Mouse (Mus musculus) midbrain, postnatal 0 days (tissue): ENCODE results near the gene Cfap43. TPM values are rescaled to one million over a fixed set of nuclear protein-coding genes. Genes with fewer than 3 reads are reported as not detected.

Source experiments
- ATAC-seq: fragments of 200-750 bp; cut with Nextera tagmentation; 2 replicates; pipeline ENCODE4 v1.8.0; 2017; ENCODE audit warnings: moderate number of reproducible peaks, mild to moderate bottlenecking, moderate TSS enrichment, moderate library complexity; ENCODE audit not compliant: low FRiP score
- DNase-seq: peaks from one replicate; pipeline ENCODE4 v3.0.0-alpha.2; 2015; ENCODE audit warnings: low spot score
- H3K27ac ChIP-seq: fragments of 300-500 bp; sonication (generic); 2 replicates; pipeline ENCODE4 v1.5.1; 2014; ENCODE audit warnings: low read depth, mild to moderate bottlenecking, low read length, mixed read lengths
- H3K27me3 ChIP-seq: fragments of 300-500 bp; sonication (generic); 2 replicates; pipeline ENCODE4 v1.6.1; 2014; ENCODE audit warnings: low read length, control low read depth, mixed read lengths; ENCODE audit not compliant: insufficient read depth
- H3K36me3 ChIP-seq: fragments of 300-500 bp; sonication (generic); 2 replicates; pipeline ENCODE4 v1.6.1; 2014; ENCODE audit warnings: low read length, control low read depth, mixed read lengths; ENCODE audit not compliant: insufficient read depth
- H3K4me1 ChIP-seq: fragments of 300-500 bp; sonication (generic); 2 replicates; pipeline ENCODE4 v1.6.1; 2014; ENCODE audit warnings: mild to moderate bottlenecking, control low read depth, antibody characterized with exemption, low read length, mixed read lengths; ENCODE audit not compliant: insufficient read depth
- H3K4me2 ChIP-seq: fragments of 300-500 bp; sonication (generic); 2 replicates; pipeline ENCODE4 v1.6.1; 2014; ENCODE audit warnings: low read depth, mild to moderate bottlenecking, low read length, mixed read lengths; ENCODE audit not compliant: poor library complexity, severe bottlenecking
- H3K4me3 ChIP-seq: fragments of 300-500 bp; sonication (generic); 2 replicates; pipeline ENCODE4 v1.5.1; 2014; ENCODE audit warnings: low read depth, mild to moderate bottlenecking, low read length, moderate library complexity
- H3K9ac ChIP-seq: fragments of 300-500 bp; sonication (generic); replicated peaks from 2 replicates; pipeline ENCODE4 v1.6.1; 2014; ENCODE audit warnings: mild to moderate bottlenecking, low read length, moderate library complexity, mixed read lengths; ENCODE audit not compliant: poor library complexity, severe bottlenecking
- H3K9me3 ChIP-seq: fragments of 300-500 bp; sonication (generic); 2 replicates; pipeline ENCODE4 v1.6.1; 2016; ENCODE audit warnings: low read length, control low read depth
- CTCF ChIP-seq: IDR thresholded peaks from 2 replicates; pipeline ENCODE4 v1.5.1; 2016; ENCODE audit warnings: antibody characterized with exemption, mild to moderate bottlenecking
- WGBS: fragments of 180-500 bp; shearing (Covaris S2); extraction: QIAGEN DNeasy Blood & Tissue Kit; methylation state at CpG from one replicate; pipeline ENCODE4 v1.1.7; 2014; 5-methylcytosine and 5-hydroxymethylcytosine counted together
- polyA plus RNA-seq: library from polyadenylated mRNA; unstranded; fragments of >200 nt; fragmentation: Nextera tagmentation; extraction: Ambion mirVana; gene quantifications from 2 replicates; pipeline ENCODE4 v1.2.1, GENCODE M21; 2015
- total RNA-seq: library from RNA; depleted of rRNA; stranded (reverse); fragments of >200 nt; gene quantifications from 2 replicates; pipeline ENCODE4 v1.2.3, GENCODE M21; 2014

The Cfap43 gene
- total and polyA plus RNA-seq, 2 experiments from 2014 or later: 2.6 to 4.2 TPM

- H3K27me3 ChIP-seq: no peaks in the 10 kb centered on the region
- no peak for DNase-seq
- H3K9ac ChIP-seq: no peak overlapping the region
- 95% methylated on average over 9 of the region's 9 CpGs for WGBS
- H3K27ac ChIP-seq: no peak overlapping the region
- no peaks in the 10 kb centered on the region for H3K9me3 ChIP-seq
- TF ChIP-seq CTCF: no peak
- H3K4me2 ChIP-seq: no peak overlapping the region
- ATAC-seq: no peak
- no peak overlapping the region for H3K4me3 ChIP-seq
- no peaks in the 10 kb centered on the region for H3K36me3 ChIP-seq
- H3K4me1 ChIP-seq: no peaks in the 10 kb centered on the region
Measured at GRCm38 (mm10) chr19:47754931-47755330, 164.2 kb downstream of the Cfap43 start.

- Histone ChIP-seq H3K4me1 (no peaks in the 10 kb centered on the region), H3K4me2 (no peak overlapping the region), H3K4me3 (no peak overlapping the region), H3K9me3 (no peaks in the 10 kb centered on the region), H3K27ac (no peak overlapping the region), H3K36me3 (no peaks in the 10 kb centered on the region), H3K9ac (no peak overlapping the region), H3K27me3 (no peaks in the 10 kb centered on the region)
- ATAC-seq: no peak
- no peak for DNase-seq
- WGBS: 88% methylated on average over 4 of the region's 4 CpGs
- no peak for TF ChIP-seq CTCF
Measured at GRCm38 (mm10) chr19:47753921-47754320, 165.2 kb downstream of the Cfap43 start.

DNA sequence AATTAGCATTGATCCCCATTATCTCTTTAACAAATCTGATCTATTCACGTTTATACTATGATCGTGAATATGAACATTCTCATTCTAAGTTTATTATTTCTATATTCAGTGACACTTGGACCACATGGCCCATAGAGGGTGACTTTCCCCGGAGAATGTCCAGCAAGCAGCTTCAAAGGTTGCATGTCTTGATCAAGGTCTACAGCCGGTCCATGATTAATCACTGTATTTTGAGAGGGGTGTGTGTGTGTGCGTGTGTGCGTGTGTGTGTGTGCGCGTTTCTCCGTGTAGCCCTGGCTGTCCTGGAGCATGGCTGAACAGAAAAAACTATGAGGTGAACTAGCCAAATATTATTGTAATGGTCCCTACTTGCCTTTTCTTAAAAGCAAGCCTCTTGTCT, 166.6 kb downstream of the Cfap43 start:
- H3K4me3 ChIP-seq: no peak overlapping the region
- no peak overlapping the region for H3K4me2 ChIP-seq
- DNase-seq (no peak), ATAC-seq (no peak)
- no peaks in the 10 kb centered on the region for H3K4me1 ChIP-seq
- TF ChIP-seq CTCF: no peak
- no peaks in the 10 kb centered on the region for H3K36me3 ChIP-seq
- no peak overlapping the region for H3K27ac ChIP-seq
- no peaks in the 10 kb centered on the region for H3K9me3 ChIP-seq
- H3K9ac ChIP-seq: no peak overlapping the region
- no peaks in the 10 kb centered on the region for H3K27me3 ChIP-seq
- WGBS: 95% methylated on average over 9 of the region's 9 CpGs

- Histone ChIP-seq H3K9me3 (no peaks in the 10 kb centered on the region), H3K27me3 (no peaks in the 10 kb centered on the region), H3K9ac (no peak overlapping the region), H3K36me3 (no peaks in the 10 kb centered on the region), H3K4me2 (no peak overlapping the region), H3K4me1 (no peaks in the 10 kb centered on the region), H3K4me3 (no peak overlapping the region), H3K27ac (no peak overlapping the region)
- ATAC-seq (no peak), DNase-seq (no peak)
- WGBS: 12% methylated on average over 5 of the region's 5 CpGs
- no peak for TF ChIP-seq CTCF
Measured at GRCm38 (mm10) chr19:47750391-47750790, 168.7 kb downstream of the Cfap43 start.

DNA sequence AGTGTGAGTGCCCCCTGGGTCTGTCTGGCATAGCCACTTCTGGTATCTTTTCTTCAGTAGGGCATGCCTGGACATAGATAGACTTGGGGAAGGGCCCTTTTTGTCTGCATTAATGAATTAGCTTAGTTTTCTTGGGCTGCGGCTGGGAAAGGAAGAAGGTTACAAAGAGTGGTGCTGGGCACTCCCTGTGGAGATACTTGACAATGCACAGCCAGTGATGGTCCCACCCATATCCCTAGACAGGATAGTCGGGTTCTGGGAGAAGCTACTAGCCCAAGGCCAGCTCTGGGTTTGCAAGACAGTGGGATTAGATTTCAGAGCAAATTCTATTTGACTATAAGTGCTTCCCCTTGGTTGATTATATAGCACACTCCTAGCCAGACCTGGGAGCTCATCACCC, 170.1 kb downstream of the Cfap43 start:
- WGBS: 84% methylated on average over 2 of the region's 2 CpGs
- TF ChIP-seq CTCF: no peak
- Histone ChIP-seq H3K36me3 (no peaks in the 10 kb centered on the region), H3K27me3 (no peaks in the 10 kb centered on the region), H3K27ac (no peak overlapping the region), H3K4me1 (no peaks in the 10 kb centered on the region), H3K4me2 (no peak overlapping the region), H3K4me3 (no peak overlapping the region), H3K9ac (no peak overlapping the region), H3K9me3 (no peaks in the 10 kb centered on the region)
- ATAC-seq: no peak
- DNase-seq: no peak

DNA sequence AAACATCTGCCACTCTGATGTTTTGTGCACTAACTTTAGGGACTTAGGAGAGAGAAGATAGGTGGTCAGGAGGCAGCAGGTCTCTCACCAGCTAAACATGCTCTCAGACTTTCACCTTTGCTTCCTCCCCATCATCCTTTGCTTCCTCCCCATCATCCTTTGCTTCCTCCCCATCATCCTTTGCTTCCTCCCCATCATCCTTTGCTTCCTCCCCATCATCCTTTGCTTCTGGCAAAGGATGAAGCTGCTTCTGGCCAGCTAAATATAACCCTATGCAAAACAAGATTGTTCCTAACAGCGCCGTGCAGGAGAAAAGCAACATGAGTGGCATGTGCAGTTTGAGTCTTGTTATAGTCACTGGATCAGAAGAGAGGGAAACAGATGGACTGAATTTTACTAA, 172.0 kb downstream of the Cfap43 start:
- no peak for TF ChIP-seq CTCF
- 91% methylated on average over 2 of the region's 2 CpGs for WGBS

GRCm38 (mm10) chr19:47731931-47732330, 187.2 kb downstream of the Cfap43 start:
- peak; percentile 80 for DNase-seq
- peaks cover 17% of the 10 kb centered on the region for H3K36me3 ChIP-seq
- under 1% methylated on average over 10 of the region's 15 CpGs for WGBS
- H3K4me1 ChIP-seq: no peaks in the 10 kb centered on the region
- peak overlapping the region; percentile 54 for H3K4me2 ChIP-seq
- H3K9ac ChIP-seq: peak overlapping the region; percentile 74
- H3K4me3 ChIP-seq: peak overlapping the region; percentile 66
- no peaks in the 10 kb centered on the region for H3K27me3 ChIP-seq
- H3K27ac ChIP-seq: peak overlapping the region; percentile 92
- no peak for TF ChIP-seq CTCF
- peak; percentile 38 for ATAC-seq
- no peaks in the 10 kb centered on the region for H3K9me3 ChIP-seq

More for the DNA sequence above, 172.0 kb downstream of the Cfap43 start:
- no peak overlapping the region for H3K4me2 ChIP-seq
- DNase-seq (no peak), ATAC-seq (no peak)
- H3K4me3 ChIP-seq: no peak overlapping the region
- H3K27me3 ChIP-seq: no peaks in the 10 kb centered on the region
- no peak overlapping the region for H3K27ac ChIP-seq
- no peak overlapping the region for H3K9ac ChIP-seq
- H3K36me3 ChIP-seq: no peaks in the 10 kb centered on the region
- no peaks in the 10 kb centered on the region for H3K9me3 ChIP-seq
- no peaks in the 10 kb centered on the region for H3K4me1 ChIP-seq
